In genomic region chr13:97337296-97337731, GRCm38 (mm10) we compare ENCODE assay signal across 9 mouse cellular contexts.
DNase-seq lines count a peak whose midpoint lies in the region; ATAC-seq lines count a peak whose summit lies in the region.
"Had no signal": no experiment of that assay in that cellular context is flagged by ENCODE, and none has a peak within 500 bp of the region (broad histone marks: within the 10 kb centered on the region; RNA-seq: fewer than 3 reads in every experiment).

No protein-coding gene starts in this region.

- H3K9ac ChIP-seq in forebrain, embryonic 14.5 days (ENCODE audit: low read length) = no peak overlapping the region
- H3K9ac ChIP-seq in lung, embryonic 16.5 days (ENCODE audit: low read length) = no peak overlapping the region

- H3K9me3 ChIP-seq in forebrain, embryonic 14.5 days (replicated peaks; ENCODE audit: control insufficient read depth, low read length) = no peaks in the 10 kb centered on the region
- no peaks in the 10 kb centered on the region for H3K9me3 ChIP-seq in lung, embryonic 16.5 days (ENCODE audit: control insufficient read depth, low read length)
- H3K9me3 ChIP-seq: G1E had no signal

- 48% methylated on average over 10 of the region's 10 CpGs for WGBS in forebrain, embryonic 14.5 days
- WGBS in lung, embryonic 16.5 days = 42% methylated on average over 10 of the region's 10 CpGs

- no peaks in the 10 kb centered on the region for H3K36me3 ChIP-seq in forebrain, embryonic 14.5 days (ENCODE audit: control insufficient read depth, insufficient read depth, low read length)
- no peaks in the 10 kb centered on the region for H3K36me3 ChIP-seq in lung, embryonic 16.5 days (ENCODE audit: control insufficient read depth, insufficient read depth, low read length)
- H3K36me3 ChIP-seq: G1E had no signal

- H3K4me3 ChIP-seq in forebrain, embryonic 14.5 days (ENCODE audit: low read depth, low read length) = no peak overlapping the region
- no peak overlapping the region for H3K4me3 ChIP-seq in lung, embryonic 16.5 days (ENCODE audit: low read length)

- no peak overlapping the region for H3K4me2 ChIP-seq in forebrain, embryonic 14.5 days (ENCODE audit: low read length)
- H3K4me2 ChIP-seq in lung, embryonic 16.5 days (ENCODE audit: low read depth, low read length) = no peak overlapping the region; the same call in 1 of the 2 replicates

- peak overlapping the region; percentile 58; the same call in 1 of the 2 replicates for H3K27ac ChIP-seq in forebrain, embryonic 14.5 days (ENCODE audit: low read depth, low read length)
- H3K27ac ChIP-seq in lung, embryonic 16.5 days (ENCODE audit: low read length) = no peak overlapping the region

- DNase-seq in left cerebral cortex, adult 18-20 months (ENCODE audit: low spot score in 2 of 2) = peak; percentile 26 to 30
- no peak for DNase-seq in left cerebral cortex, adult 11 months (ENCODE audit: low spot score)
- DNase-seq in forebrain, embryonic 14.5 days (ENCODE audit: low spot score) = peak; percentile 53
- DNase-seq in kidney, postnatal 14 days = peak; percentile 30
- DNase-seq in telencephalon, adult 2 months (ENCODE audit: low read depth, low spot score) = peak; percentile 26
- no peak for DNase-seq in thymus, postnatal 10 days (ENCODE audit: low spot score in 2 of 2)

- ATAC-seq in forebrain, embryonic 14.5 days = peak; percentile 43; the same call in 1 of the 2 replicates
- peak; percentile 89 for ATAC-seq in lung, embryonic 16.5 days (ENCODE audit: low read depth)
- no peak for ATAC-seq in megakaryocyte-erythroid progenitor cell, adult 5-6 weeks (replicated peaks; ENCODE audit: low FRiP score, low TSS enrichment, poor library complexity, severe bottlenecking)

- no peaks in the 10 kb centered on the region for H3K27me3 ChIP-seq in forebrain, embryonic 14.5 days (replicated peaks; ENCODE audit: control insufficient read depth, insufficient read depth, low read length)
- no peaks in the 10 kb centered on the region for H3K27me3 ChIP-seq in lung, embryonic 16.5 days (ENCODE audit: control insufficient read depth, insufficient read depth, low read depth, low read length)

- peaks cover 16% of the 10 kb centered on the region for H3K4me1 ChIP-seq in forebrain, embryonic 14.5 days (ENCODE audit: control insufficient read depth, insufficient read depth, low read length)
- H3K4me1 ChIP-seq in lung, embryonic 16.5 days (replicated peaks; ENCODE audit: control insufficient read depth, insufficient read depth, low read length) = peaks cover 10% of the 10 kb centered on the region

Comparison
In these comparisons a context has a peak if more than half of its experiments do, and no peak if none do; other contexts are left out.
1. DNase-seq: peak in left cerebral cortex, adult 18-20 months (2 of 2), forebrain, embryonic 14.5 days (single experiment), kidney, postnatal 14 days (single experiment) and telencephalon, adult 2 months (single experiment); none in left cerebral cortex, adult 11 months (single experiment) and thymus, postnatal 10 days (0 of 2).